ENCODE assay signal across 8 mouse cellular contexts in genomic region chr12:83988483-83988882, GRCm38 (mm10). TPM values are rescaled to one million over a fixed set of nuclear protein-coding genes. Genes with fewer than 3 reads are reported as not detected.
DNase-seq lines count a peak whose midpoint lies in the region; ATAC-seq and TF ChIP-seq lines count a peak whose summit lies in the region.

No protein-coding gene starts in this region.

- TF ChIP-seq CTCF in CH12.LX (conservative IDR thresholded peaks at IDR 0.05 in 1 of 2, IDR thresholded peaks at IDR 0.05 in 1 of 2; ENCODE audit: low read depth in 2 of 2, low read length in 2 of 2): no peak

- peak overlapping the region; percentile 72 for H3K4me2 ChIP-seq in heart, embryonic 13.5 days
- H3K4me2 ChIP-seq in CH12.LX (ENCODE audit: insufficient read depth, low read depth, poor library complexity, severe bottlenecking): peak overlapping the region; percentile 68
- H3K4me2 ChIP-seq in forebrain, embryonic 11.5 days (ENCODE audit: low read depth, low read length, severe bottlenecking): peak overlapping the region; percentile 61
- H3K4me2 ChIP-seq in liver, embryonic 15.5 days: peak overlapping the region; percentile 77

- peaks cover 27% of the 10 kb centered on the region for H3K36me3 ChIP-seq in heart, embryonic 13.5 days
- H3K36me3 ChIP-seq in CH12.LX (replicated peaks in 1 of 2; ENCODE audit: control insufficient read depth in 1 of 2, insufficient read depth in 1 of 2, low read length in 1 of 2): peaks cover 14 to 19% of the 10 kb centered on the region in 2 experiments
- no peaks in the 10 kb centered on the region for H3K36me3 ChIP-seq in forebrain, embryonic 11.5 days (ENCODE audit: control insufficient read depth, insufficient read depth, low read length)
- 0 out of 2 replicates have a peak, but pooled peaks cover 2% of the 10 kb centered on the region for H3K36me3 ChIP-seq in liver, embryonic 15.5 days (replicated peaks)

- H3K27me3 ChIP-seq in heart, embryonic 13.5 days (replicated peaks): no peaks in the 10 kb centered on the region
- H3K27me3 ChIP-seq in CH12.LX (replicated peaks): no peaks in the 10 kb centered on the region
- no peaks in the 10 kb centered on the region for H3K27me3 ChIP-seq in forebrain, embryonic 11.5 days (ENCODE audit: control insufficient read depth, insufficient read depth, low read length)
- no peaks in the 10 kb centered on the region for H3K27me3 ChIP-seq in liver, embryonic 15.5 days

- WGBS in heart, embryonic 13.5 days: 65% methylated on average over 4 of the region's 4 CpGs
- 75% methylated on average over 4 of the region's 4 CpGs for WGBS in forebrain, embryonic 11.5 days
- WGBS in liver, embryonic 15.5 days (ENCODE audit: insufficient replicate concordance): 52% methylated on average over 4 of the region's 4 CpGs

- H3K4me3 ChIP-seq in heart, embryonic 13.5 days: peak overlapping the region; percentile 71
- H3K4me3 ChIP-seq in CH12.LX (replicated peaks in 1 of 3; ENCODE audit: low read depth in 2 of 3, low read length in 2 of 3, poor library complexity in 1 of 3): peak overlapping the region; percentile 58 to 70 (median 67)
- peak overlapping the region; percentile 53 for H3K4me3 ChIP-seq in forebrain, embryonic 11.5 days (ENCODE audit: low read depth, low read length)
- peak overlapping the region; percentile 62 for H3K4me3 ChIP-seq in liver, embryonic 15.5 days (replicated peaks)

- H3K9ac ChIP-seq in heart, embryonic 13.5 days: peak overlapping the region; percentile 90
- peak overlapping the region; percentile 62 for H3K9ac ChIP-seq in CH12.LX (ENCODE audit: insufficient read depth, low read depth)
- H3K9ac ChIP-seq in forebrain, embryonic 11.5 days (ENCODE audit: low read length): peak overlapping the region; percentile 73
- H3K9ac ChIP-seq in liver, embryonic 15.5 days: peak overlapping the region; percentile 54

- H3K9me3 ChIP-seq in heart, embryonic 13.5 days: 0 out of 2 replicates have a peak, but pooled peaks cover 5% of the 10 kb centered on the region
- H3K9me3 ChIP-seq in CH12.LX (replicated peaks; ENCODE audit: low read length): no peaks in the 10 kb centered on the region
- H3K9me3 ChIP-seq in forebrain, embryonic 11.5 days (ENCODE audit: control insufficient read depth, low read length): no peaks in the 10 kb centered on the region
- H3K9me3 ChIP-seq in liver, embryonic 15.5 days (replicated peaks): no peaks in the 10 kb centered on the region

- H3K4me1 ChIP-seq in heart, embryonic 13.5 days: peaks cover 24% of the 10 kb centered on the region
- peaks cover 7 to 16% of the 10 kb centered on the region in 2 experiments for H3K4me1 ChIP-seq in CH12.LX (ENCODE audit: control insufficient read depth in 1 of 2, insufficient read depth in 2 of 2)
- H3K4me1 ChIP-seq in forebrain, embryonic 11.5 days (replicated peaks; ENCODE audit: control insufficient read depth, insufficient read depth, low read length): 0 out of 2 replicates have a peak, but pooled peaks cover 3% of the 10 kb centered on the region
- H3K4me1 ChIP-seq in liver, embryonic 15.5 days (replicated peaks): peaks cover 11% of the 10 kb centered on the region

- ATAC-seq in heart, embryonic 13.5 days (ENCODE audit: extremely low read depth, insufficient number of reproducible peaks, low FRiP score, low TSS enrichment): no peak
- 0 out of 2 replicates have a peak, but pooled peaks have one; percentile 32 for ATAC-seq in forebrain, embryonic 11.5 days (replicated peaks; ENCODE audit: low FRiP score)
- no peak for ATAC-seq in liver, embryonic 15.5 days (ENCODE audit: insufficient read depth)
- no peak for ATAC-seq in megakaryocyte-erythroid progenitor cell, adult 5-6 weeks (replicated peaks; ENCODE audit: low FRiP score, low TSS enrichment, poor library complexity, severe bottlenecking)

- in situ Hi-C loops in CH12.LX (cut with MboI; ENCODE audit: low pct_ligation_motif_present, low pct_unique_long_range_greater_than_20kb, low sequenced_read_pairs): no loop called here

- no peak for TF ChIP-seq RAD21 in CH12.LX (IDR thresholded peaks at IDR 0.05; ENCODE audit: low read depth, low read length)

- dilution Hi-C loops in CH12.LX (cut with MboI; ENCODE audit: extremely low pct_ligation_motif_present, extremely low pct_unique_long_range_greater_than_20kb, low sequenced_read_pairs): no loop called here

- H3K79me2 ChIP-seq in CH12.LX (replicated peaks; ENCODE audit: control insufficient read depth, extremely low read depth, insufficient read depth, poor library complexity, severe bottlenecking): no peaks in the 10 kb centered on the region

- intact Hi-C loops in gastrocnemius, postnatal 14 days (cut with DNase I; ENCODE audit: low total_unique reads): no loop called here

- TF ChIP-seq POLR2A in CH12.LX (IDR thresholded peaks at IDR 0.05; ENCODE audit: low read depth, low read length): no peak

- peak overlapping the region; percentile 99 for H3K27ac ChIP-seq in heart, embryonic 13.5 days (replicated peaks)
- H3K27ac ChIP-seq in CH12.LX (ENCODE audit: insufficient read depth, low read depth): 0 out of 2 replicates have a peak overlapping the region, but pooled peaks have one; percentile 84
- no peak overlapping the region for H3K27ac ChIP-seq in forebrain, embryonic 11.5 days (ENCODE audit: low read depth, low read length)
- peak overlapping the region; percentile 80 for H3K27ac ChIP-seq in liver, embryonic 15.5 days (replicated peaks)

- no peak for DNase-seq in heart, adult 8-10 months (ENCODE audit: low spot score)
- DNase-seq in CH12.LX (ENCODE audit: extremely low read depth): no peak
- DNase-seq in forebrain, embryonic 11.5 days (ENCODE audit: low spot score): no peak
- DNase-seq in gastrocnemius, postnatal 14 days: no peak
- no peak for DNase-seq in B cell, adult 2 months

- no peak for TF ChIP-seq EP300 in CH12.LX (IDR thresholded peaks at IDR 0.05; ENCODE audit: low read length)

RNA-seq across cellular contexts. Expression of gene Acot2, which starts 0.8 kb away (rescaled TPM):
- polyA plus RNA-seq in heart, embryonic 13.5 days (2015; fragmentation: Nextera tagmentation; extraction: Ambion mirVana): 55.7 and 61.2 TPM in 2 replicates
- total RNA-seq in heart, adult 8-10 months (2022): 100 to 1,000 TPM; 102 to 134 (median 110) TPM
- total RNA-seq in CH12.LX (2012; rRNA removed): 10.2 and 13.2 TPM in 2 replicates
- 9.7 and 9.8 TPM in 2 replicates for total RNA-seq in CH12.LX (2014; rRNA removed)
- polyA plus RNA-seq in CH12.LX (2012; ENCODE audit: insufficient read length, low read depth): 6.6 and 7.2 TPM in 2 replicates
- polyA plus RNA-seq in forebrain, embryonic 11.5 days (2014; fragmentation: Nextera tagmentation; extraction: Ambion mirVana): 12.2 and 12.7 TPM in 2 replicates
- 12.4 and 12.6 TPM in 2 replicates for polyA plus RNA-seq in liver, embryonic 15.5 days (2015; fragmentation: Nextera tagmentation; extraction: Ambion mirVana)
- total RNA-seq in gastrocnemius, postnatal 14 days (2021): 10 to 100 TPM; 12.8 to 20.2 TPM
- 10.3 and 11.5 TPM in 2 replicates for total RNA-seq in megakaryocyte-erythroid progenitor cell, adult 5-6 weeks (2014; fragmentation: Nextera tagmentation)
- 17.8 and 18.6 TPM in 2 replicates for total RNA-seq in megakaryocyte-erythroid progenitor cell, adult 5-6 weeks (2017)

RNA-seq across cellular contexts. Expression of gene Heatr4, which starts 3.8 kb away (rescaled TPM):
- not detected in 2 replicates for polyA plus RNA-seq in heart, embryonic 13.5 days (2015; fragmentation: Nextera tagmentation; extraction: Ambion mirVana)
- not detected for total RNA-seq in heart, adult 8-10 months (2022)
- total RNA-seq in CH12.LX (2012; rRNA removed): not detected in 2 replicates
- not detected in 2 replicates for total RNA-seq in CH12.LX (2014; rRNA removed)
- 0.08 TPM in 1 of 2 replicates, not detected in the other for polyA plus RNA-seq in CH12.LX (2012; ENCODE audit: insufficient read length, low read depth)
- not detected in 2 replicates for polyA plus RNA-seq in forebrain, embryonic 11.5 days (2014; fragmentation: Nextera tagmentation; extraction: Ambion mirVana)
- not detected in 2 replicates for polyA plus RNA-seq in liver, embryonic 15.5 days (2015; fragmentation: Nextera tagmentation; extraction: Ambion mirVana)
- total RNA-seq in gastrocnemius, postnatal 14 days (2021): not detected
- total RNA-seq in megakaryocyte-erythroid progenitor cell, adult 5-6 weeks (2014; fragmentation: Nextera tagmentation): not detected in 2 replicates
- total RNA-seq in megakaryocyte-erythroid progenitor cell, adult 5-6 weeks (2017): not detected in 2 replicates

RNA-seq across cellular contexts. Expression of gene Acot1, which starts 20.8 kb away (rescaled TPM):
- polyA plus RNA-seq in heart, embryonic 13.5 days (2015; fragmentation: Nextera tagmentation; extraction: Ambion mirVana): 20.8 and 22.4 TPM in 2 replicates
- 10 to 100 TPM; 29.0 to 59.1 (median 44.3) TPM for total RNA-seq in heart, adult 8-10 months (2022)
- total RNA-seq in CH12.LX (2012; rRNA removed) (0.42 TPM in 1 of 2 replicates, not detected in the other), CH12.LX (2014; rRNA removed) (not detected in 2 replicates)
- polyA plus RNA-seq in CH12.LX (2012; ENCODE audit: insufficient read length, low read depth): not detected in 2 replicates
- polyA plus RNA-seq in forebrain, embryonic 11.5 days (2014; fragmentation: Nextera tagmentation; extraction: Ambion mirVana): 34.1 and 42.7 TPM in 2 replicates
- 35.8 and 44.5 TPM in 2 replicates for polyA plus RNA-seq in liver, embryonic 15.5 days (2015; fragmentation: Nextera tagmentation; extraction: Ambion mirVana)
- 1 to 10 TPM; 5.7 to 8.0 TPM for total RNA-seq in gastrocnemius, postnatal 14 days (2021)
- not detected in 2 replicates for total RNA-seq in megakaryocyte-erythroid progenitor cell, adult 5-6 weeks (2014; fragmentation: Nextera tagmentation)
- total RNA-seq in megakaryocyte-erythroid progenitor cell, adult 5-6 weeks (2017): 4.4 and 5.9 TPM in 2 replicates

RNA-seq across cellular contexts. Expression of gene Riox1, which starts 38.1 kb away (rescaled TPM):
- polyA plus RNA-seq in heart, embryonic 13.5 days (2015; fragmentation: Nextera tagmentation; extraction: Ambion mirVana): 8.3 and 8.7 TPM in 2 replicates
- 1 to 10 TPM; 4.3 to 5.9 (median 4.7) TPM for total RNA-seq in heart, adult 8-10 months (2022)
- total RNA-seq in CH12.LX (2012; rRNA removed) (31.9 and 41.5 TPM in 2 replicates), CH12.LX (2014; rRNA removed) (27.4 and 29.5 TPM in 2 replicates)
- 33.5 and 34.3 TPM in 2 replicates for polyA plus RNA-seq in CH12.LX (2012; ENCODE audit: insufficient read length, low read depth)
- polyA plus RNA-seq in forebrain, embryonic 11.5 days (2014; fragmentation: Nextera tagmentation; extraction: Ambion mirVana): 18.0 and 20.0 TPM in 2 replicates
- polyA plus RNA-seq in liver, embryonic 15.5 days (2015; fragmentation: Nextera tagmentation; extraction: Ambion mirVana): 7.1 and 7.8 TPM in 2 replicates
- 1 to 10 TPM; 3.3 to 3.7 TPM for total RNA-seq in gastrocnemius, postnatal 14 days (2021)
- 15.3 and 18.2 TPM in 2 replicates for total RNA-seq in megakaryocyte-erythroid progenitor cell, adult 5-6 weeks (2014; fragmentation: Nextera tagmentation)
- total RNA-seq in megakaryocyte-erythroid progenitor cell, adult 5-6 weeks (2017): 12.5 and 15.5 TPM in 2 replicates

RNA-seq across cellular contexts. Expression of gene Acot4, which starts 49.7 kb away (rescaled TPM):
- polyA plus RNA-seq in heart, embryonic 13.5 days (2015; fragmentation: Nextera tagmentation; extraction: Ambion mirVana): 0.19 and 0.66 TPM in 2 replicates
- total RNA-seq in heart, adult 8-10 months (2022): 1 to 10 TPM in 3 of 4 experiments, under 1 TPM in 1; 0.73 to 1.5 (median 1.3) TPM
- total RNA-seq in CH12.LX (2012; rRNA removed) (not detected in 2 replicates), CH12.LX (2014; rRNA removed) (not detected in 2 replicates)
- polyA plus RNA-seq in CH12.LX (2012; ENCODE audit: insufficient read length, low read depth): not detected in 2 replicates
- polyA plus RNA-seq in forebrain, embryonic 11.5 days (2014; fragmentation: Nextera tagmentation; extraction: Ambion mirVana): 0.31 TPM in 1 of 2 replicates, not detected in the other
- 10.4 and 11.2 TPM in 2 replicates for polyA plus RNA-seq in liver, embryonic 15.5 days (2015; fragmentation: Nextera tagmentation; extraction: Ambion mirVana)
- under 1 TPM; 0.16 to 0.27 TPM for total RNA-seq in gastrocnemius, postnatal 14 days (2021)
- total RNA-seq in megakaryocyte-erythroid progenitor cell, adult 5-6 weeks (2014; fragmentation: Nextera tagmentation): not detected in 2 replicates
- 0.19 TPM in 1 of 2 replicates, not detected in the other for total RNA-seq in megakaryocyte-erythroid progenitor cell, adult 5-6 weeks (2017)

Comparison
In these comparisons a context has a peak if more than half of its experiments do, and no peak if none do; other contexts are left out.
1. RNA of gene Acot2, which starts 0.8 kb away (total RNA-seq): 102 to 134 TPM in heart, adult 8-10 months; 12.8 to 20.2 TPM in gastrocnemius, postnatal 14 days, 10.3 to 18.6 TPM in megakaryocyte-erythroid progenitor cell, adult 5-6 weeks and 9.7 to 13.2 TPM in CH12.LX; every median in the first group is over 4 times any median in the second.
2. Peak in every context shown above with its lines, with median percentiles within 50 percentile points of each other: H3K4me2 ChIP-seq, H3K4me3 ChIP-seq and H3K9ac ChIP-seq.